Mouse (Mus musculus): ENCODE results near the gene Slfn14.
"Not testable (repeated sequence)": the region's sequence is repeated elsewhere in the genome, so short reads cannot be mapped to it uniquely, and the experiment has no call there.

The Slfn14 gene

DNA sequence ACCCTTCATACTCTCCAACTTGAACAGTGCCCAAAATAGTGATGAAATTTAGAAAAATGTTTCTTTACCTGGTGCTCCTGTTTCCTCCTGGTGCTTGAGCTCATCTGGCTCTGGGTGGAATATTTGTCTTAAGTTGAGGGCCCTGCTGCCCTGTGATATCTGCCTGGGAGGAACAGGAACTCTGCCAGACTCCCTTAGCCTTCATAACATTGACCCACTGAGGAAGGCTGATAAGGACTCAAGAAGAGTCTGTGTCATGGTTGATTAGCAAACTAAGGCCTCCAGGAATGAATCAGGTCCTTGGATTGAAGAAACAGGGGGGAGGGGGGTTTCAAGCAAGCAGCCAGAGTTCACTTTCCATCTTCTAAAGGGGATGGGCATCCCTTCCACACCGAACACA is at the start of gene Slfn14:
Slfn14 (minus strand) TSS at position 161 of the 400 bp plus-strand sequence.
- DNase-seq: no peak

- DNase-seq: no peak
These were observed 49.3 kb upstream of the Slfn14 start for GRCm38 (mm10) chr11:83335826-83336225.

DNA sequence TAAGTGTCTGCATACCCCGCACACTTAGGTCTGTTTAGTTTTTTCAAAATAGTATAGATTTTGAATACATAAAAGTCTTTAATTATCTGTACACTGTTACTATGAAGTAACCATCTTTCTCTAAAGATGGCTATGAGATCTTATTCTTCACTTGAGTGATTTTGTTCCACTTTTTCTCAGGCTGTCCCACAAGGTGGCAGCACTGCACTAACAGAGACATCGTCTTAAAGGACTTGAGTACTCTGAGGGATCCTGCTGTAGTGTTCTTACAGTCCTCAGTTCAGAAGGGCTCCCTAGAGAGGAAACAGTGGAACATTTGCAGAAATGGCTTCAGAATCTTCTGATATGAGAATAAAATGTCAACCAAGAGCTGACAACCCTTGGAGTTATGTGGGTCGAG is 40.9 kb upstream of the Slfn14 start:
- DNase-seq: peak; percentile 77

- not testable (repeated sequence) for DNase-seq
These were observed 40.2 kb upstream of the Slfn14 start for GRCm38 (mm10) chr11:83326692-83327091.

DNA sequence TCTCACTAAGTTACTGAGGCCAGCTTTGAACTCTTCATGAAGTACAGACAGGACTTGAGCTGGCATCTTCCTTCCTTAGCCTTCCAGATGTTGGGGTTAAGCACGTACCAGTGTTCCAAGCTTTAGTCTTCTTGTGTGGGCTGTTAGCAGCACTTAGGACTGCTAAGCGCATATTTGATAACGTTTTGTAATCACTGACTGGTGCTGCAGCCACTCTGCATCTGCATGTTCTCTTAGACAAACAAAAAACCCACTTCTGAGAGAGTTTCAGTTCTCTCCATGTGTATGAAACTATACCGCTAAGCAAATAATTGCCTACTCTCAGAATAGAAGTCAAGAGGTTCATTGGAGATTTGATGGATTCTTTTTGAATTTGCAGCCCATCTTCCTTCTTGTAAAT is 32.5 kb upstream of the Slfn14 start:
- DNase-seq: no peak

- no peak for DNase-seq
These were observed 25.9 kb upstream of the Slfn14 start for GRCm38 (mm10) chr11:83312471-83312870.

DNA sequence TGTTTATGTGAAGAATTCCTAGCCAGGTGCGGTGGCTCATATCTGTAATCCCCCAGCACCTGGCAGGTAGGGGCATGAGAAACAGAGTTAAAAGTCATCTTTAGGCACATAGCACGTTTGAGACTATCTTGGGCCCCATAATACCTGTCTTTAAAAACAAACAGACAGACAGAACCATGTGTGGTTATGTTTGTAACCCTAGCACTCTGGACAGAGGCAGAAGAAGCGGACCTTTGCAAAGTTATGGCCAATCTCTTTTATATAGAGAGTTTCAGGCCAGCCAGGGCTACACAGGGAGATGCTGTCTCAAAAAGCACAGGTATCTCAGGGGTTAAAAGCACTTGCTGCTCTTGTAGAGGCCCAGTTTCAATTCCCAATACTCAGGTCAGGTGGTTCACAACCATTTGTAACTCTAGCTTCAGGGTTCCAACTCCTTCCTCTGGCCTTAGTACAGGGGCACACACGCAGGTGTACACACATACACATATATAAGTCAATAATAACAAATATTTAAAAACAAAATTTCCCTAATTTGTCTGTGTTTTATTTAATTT is 20.3 kb upstream of the Slfn14 start:
- no peak for DNase-seq

GRCm38 (mm10) chr11:83304485-83304884 is 18.0 kb upstream of the Slfn14 start:
- no peak for DNase-seq

GRCm38 (mm10) chr11:83303751-83304150 is 17.2 kb upstream of the Slfn14 start:
- peak; percentile 35 for DNase-seq

GRCm38 (mm10) chr11:83302526-83303251 is 16.2 kb upstream of the Slfn14 start, which contains the start of gene Pex12:
Pex12 (minus strand) TSS chr11:83302586.
- DNase-seq: peak; percentile 98

DNA sequence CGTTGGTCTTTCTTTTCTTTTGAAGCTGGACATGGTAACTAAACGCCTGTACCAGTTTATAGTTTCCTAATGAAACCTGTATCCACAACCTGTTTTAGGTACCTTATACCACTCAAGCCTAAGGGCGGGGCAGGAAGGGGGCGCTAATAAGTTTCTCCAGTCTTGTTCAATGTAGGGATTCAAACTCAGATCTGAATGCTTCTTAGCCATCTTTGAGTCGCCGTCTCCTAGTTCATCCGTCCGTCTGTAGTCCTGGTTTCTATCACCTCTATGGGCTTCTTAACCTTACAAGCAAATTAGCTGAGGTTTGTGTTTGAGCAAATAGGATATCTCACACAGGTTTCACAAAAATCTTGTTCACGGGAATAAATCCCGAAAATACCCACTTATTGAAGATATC is 15.6 kb upstream of the Slfn14 start:
- peak; percentile 36 for DNase-seq

GRCm38 (mm10) chr11:83301431-83301831 is 14.9 kb upstream of the Slfn14 start:
- DNase-seq: no peak

DNA sequence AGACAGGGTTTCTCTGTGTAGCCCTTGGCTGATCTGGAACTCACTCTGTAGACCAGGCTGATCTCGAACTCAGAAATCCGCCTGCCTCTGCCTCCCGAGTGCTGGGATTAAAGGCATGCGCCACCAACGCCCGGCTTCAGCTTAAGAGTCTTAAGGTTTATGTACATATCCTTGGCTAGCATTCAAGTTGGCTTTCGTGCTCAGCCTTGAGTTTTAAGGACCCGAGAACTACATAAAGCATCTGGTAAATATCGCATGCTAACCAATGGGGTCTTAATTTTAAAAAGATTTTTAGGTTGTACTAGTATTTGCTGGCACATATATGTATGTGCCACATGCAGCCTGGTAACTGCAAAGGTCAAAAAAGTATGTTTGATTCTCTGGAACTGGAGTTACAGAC is 13.2 kb upstream of the Slfn14 start:
- no peak for DNase-seq

- peak; percentile 96 for DNase-seq
These were observed 12.0 kb upstream of the Slfn14 start, which contains the start of gene Ap2b1 for GRCm38 (mm10) chr11:83298225-83299195. Ap2b1 (plus strand) TSS chr11:83299024.

GRCm38 (mm10) chr11:83297816-83298215 is 11.3 kb upstream of the Slfn14 start:
- DNase-seq: no peak

- DNase-seq: no peak
These were observed 7.6 kb upstream of the Slfn14 start for GRCm38 (mm10) chr11:83294133-83294532.

DNA sequence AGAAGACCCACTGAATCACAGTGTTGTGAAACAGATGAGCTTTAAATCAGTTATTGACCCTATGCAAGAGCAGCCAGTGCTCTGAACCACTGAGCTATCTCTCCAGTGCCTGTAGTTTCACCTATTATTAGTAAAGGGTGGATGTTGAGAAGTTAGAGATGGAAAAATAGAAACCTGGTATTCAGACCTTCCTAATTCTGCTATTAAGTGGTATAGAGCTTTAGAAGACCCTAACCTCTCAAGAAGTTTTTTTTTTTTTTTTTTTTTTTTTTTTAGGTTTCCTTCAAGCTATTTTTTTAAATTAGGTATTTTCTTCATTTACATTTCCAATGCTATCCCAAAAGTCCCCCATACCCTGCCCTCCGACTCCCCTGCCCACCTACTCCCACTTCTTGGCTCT is 6.7 kb upstream of the Slfn14 start:
- DNase-seq: no peak

- no peak for DNase-seq
These were observed 5.7 kb upstream of the Slfn14 start for GRCm38 (mm10) chr11:83292251-83292587.

DNA sequence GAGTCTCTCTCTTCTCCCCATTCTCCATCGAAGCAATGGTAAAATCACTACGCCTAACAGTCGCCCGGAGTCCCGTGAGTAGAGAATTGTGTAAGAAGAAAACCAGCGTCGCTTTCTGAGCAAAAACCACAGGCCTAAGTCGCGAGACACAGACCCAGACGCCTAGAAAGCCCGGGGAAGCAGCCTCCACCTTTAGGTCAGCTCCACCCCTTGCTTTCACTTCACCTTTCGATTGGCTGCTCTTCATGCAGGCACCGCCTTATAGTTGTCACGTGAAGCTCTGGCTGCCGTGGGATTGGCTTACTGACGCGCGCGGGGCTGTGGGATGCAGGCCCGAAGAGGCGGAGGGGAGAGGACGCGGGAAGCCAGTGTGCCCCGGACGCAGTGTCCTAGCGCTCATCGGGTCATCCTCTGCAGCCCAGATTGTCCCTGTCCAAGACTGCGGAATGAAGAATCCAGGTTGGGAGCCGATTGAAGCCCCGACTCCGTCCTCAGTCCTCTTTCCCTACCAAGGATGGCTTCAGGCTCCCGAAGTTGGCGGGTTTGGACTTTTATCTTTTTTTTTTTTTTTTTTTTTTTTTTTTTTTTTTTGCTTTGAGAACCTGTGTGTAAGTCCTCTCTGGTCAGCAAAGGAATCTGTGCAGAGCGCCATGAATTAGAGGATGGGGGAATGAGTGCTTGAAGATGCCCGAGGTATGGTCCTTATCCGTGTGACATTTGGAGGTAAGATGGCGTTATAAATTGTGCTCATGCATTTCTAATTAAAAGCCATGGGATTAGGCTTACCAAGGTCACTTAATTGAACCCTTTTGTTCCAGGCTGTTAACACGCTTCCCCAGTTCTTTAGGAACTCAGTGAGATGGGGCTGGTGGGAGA is 5.1 kb upstream of the Slfn14 start:
- peak; percentile 96 for DNase-seq

- no peak for DNase-seq
These were observed 3.1 kb upstream of the Slfn14 start for GRCm38 (mm10) chr11:83289633-83290032.

GRCm38 (mm10) chr11:83289036-83289435 is 2.5 kb upstream of the Slfn14 start:
- DNase-seq: no peak

DNA sequence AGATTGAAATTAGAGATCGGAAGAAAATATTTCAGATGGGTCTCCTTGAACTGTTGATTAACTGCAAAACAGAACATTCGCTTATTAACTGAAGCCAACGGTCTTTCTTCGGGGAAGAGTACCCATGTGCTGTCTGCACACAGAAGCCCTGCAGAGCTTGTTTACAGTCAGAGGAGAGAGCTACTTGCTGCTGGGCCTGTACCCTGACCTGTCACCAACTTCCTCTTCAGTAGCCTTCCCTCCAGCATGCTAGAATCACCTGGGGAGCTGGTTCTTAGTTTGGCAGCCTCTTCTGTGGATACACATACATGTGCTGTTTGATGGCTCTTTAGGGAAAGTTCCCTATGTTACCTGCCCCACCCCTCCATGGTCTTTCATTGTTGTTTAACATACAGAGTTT is 899 bp downstream of the Slfn14 start:
- no peak for DNase-seq

DNA sequence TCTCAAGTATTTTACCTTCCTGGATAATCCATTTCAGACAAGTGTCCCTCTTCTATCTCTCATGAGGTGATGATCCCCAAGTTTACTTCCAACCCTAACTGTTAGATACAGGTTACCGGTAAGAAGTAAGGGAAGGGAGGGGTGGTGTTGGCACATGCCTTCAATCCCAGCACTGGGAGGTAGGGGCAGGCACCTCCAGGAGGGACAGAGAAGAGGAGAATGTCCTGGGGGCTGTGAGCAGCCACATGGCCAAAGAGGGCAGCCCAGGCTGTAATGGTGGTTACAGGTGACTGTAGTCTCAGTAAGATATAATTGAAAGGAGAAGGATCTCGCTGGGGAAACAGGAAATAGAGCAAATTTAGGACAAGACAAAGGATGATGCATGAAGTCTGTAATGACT is 4.4 kb downstream of the Slfn14 start:
- no peak for DNase-seq
